Mouse (Mus musculus): ENCODE measurements at regions not wholly inside any gene's neighbourhood (a gene's known extent, or its start where the extent isn't known, plus 50 kb on each side); places are given as distances from the start of the nearest gene placed in this dataset.

DNA sequence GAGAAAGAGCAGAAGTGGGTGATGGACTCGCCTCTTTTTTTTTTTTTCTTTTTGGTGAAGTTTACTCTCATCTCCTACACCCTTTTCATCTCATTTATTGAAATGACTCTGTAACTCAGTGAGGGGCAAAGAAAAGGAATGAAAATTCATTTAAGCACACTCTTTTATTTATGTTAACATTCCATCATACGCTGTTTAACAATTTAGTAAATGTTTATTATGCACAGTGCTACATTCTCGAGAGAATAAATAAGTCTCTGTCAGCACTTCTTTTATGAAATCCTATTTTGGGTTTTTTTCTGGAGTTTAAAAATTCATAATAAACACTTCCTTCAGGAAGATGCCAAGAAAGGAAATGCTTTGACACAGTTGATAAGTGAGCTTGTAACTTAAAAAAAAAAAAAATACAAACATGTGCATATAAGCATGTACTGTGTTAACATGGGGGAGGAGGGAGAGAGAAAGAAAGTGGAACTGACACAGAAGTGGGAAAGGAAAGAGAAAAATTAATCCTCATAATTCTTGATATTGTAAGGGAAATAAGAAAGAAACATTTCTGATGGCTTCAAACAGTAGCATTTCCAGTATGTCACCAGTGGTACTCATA, 1195.2 kb downstream of the Diaph3 start:
- no peak for TF ChIP-seq ZNF384 (IDR thresholded peaks at IDR 0.05; ENCODE audit: low read depth, low read length)
- TF ChIP-seq CHD2 (IDR thresholded peaks at IDR 0.05; ENCODE audit: low read depth, low read length): no peak

Measured in ES-E14 (cell line).